Mouse (Mus musculus) cortical plate, adult 2 months (tissue): Measurements from ENCODE around the gene Bach2.

Source experiments
- CTCF ChIP-seq: fragments of 200-500 bp; IDR thresholded peaks from 2 replicates; pipeline ENCODE4 v1.5.1; 2011; ENCODE audit warnings: mild to moderate bottlenecking, control low read depth, low read length; ENCODE audit not compliant: insufficient read depth; ENCODE audit errors: extremely low read depth
- POLR2A ChIP-seq: fragments of 200-500 bp; IDR thresholded peaks from 2 replicates; pipeline ENCODE4 v1.6.1; 2011; ENCODE audit warnings: mild to moderate bottlenecking, low read length, control low read depth; ENCODE audit not compliant: insufficient read depth; ENCODE audit errors: extremely low read depth

DNA sequence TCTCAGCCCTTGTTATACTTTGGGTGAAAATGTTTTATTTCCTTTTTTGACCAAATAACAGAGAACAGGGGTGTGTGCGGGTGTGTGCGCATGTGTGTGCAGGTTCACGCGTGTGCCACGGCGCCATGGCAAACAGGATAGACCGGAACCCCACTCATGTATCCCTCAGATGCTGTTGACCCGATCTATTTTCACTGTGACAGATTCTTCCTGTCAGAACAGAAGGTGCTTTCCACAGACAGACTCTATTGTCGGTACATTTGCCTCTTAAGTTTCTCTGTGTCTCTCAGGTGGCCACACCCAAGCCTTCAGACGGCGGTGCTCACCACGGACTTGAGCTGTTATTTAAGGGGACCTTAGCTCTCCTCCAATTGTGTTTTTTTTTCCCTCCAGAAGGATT lies 97.1 kb downstream of the Bach2 start:
- TF ChIP-seq CTCF (no peak), POLR2A (no peak)
